Mouse (Mus musculus) testis, adult 2 months (tissue): ENCODE results near the gene Gm11011.

Source experiments
- CTCF ChIP-seq: fragments of 200-500 bp; IDR thresholded peaks from 2 replicates; pipeline ENCODE4 v1.5.1; 2012; ENCODE audit warnings: low read depth, mild to moderate bottlenecking, inconsistent platforms, low read length, moderate library complexity; ENCODE audit not compliant: control insufficient read depth, insufficient read depth, insufficient replicate concordance
- POLR2A ChIP-seq: fragments of 200-500 bp; IDR thresholded peaks from 2 replicates; pipeline ENCODE4 v1.6.1; 2012; ENCODE audit warnings: low read depth, mild to moderate bottlenecking, inconsistent platforms, low read length, moderate library complexity; ENCODE audit not compliant: control insufficient read depth

GRCm38 (mm10) chr2:169597357-169597756 is 9.8 kb upstream of the Gm11011 start:
- no peak for TF ChIP-seq CTCF
- TF ChIP-seq POLR2A: no peak
